Mouse (Mus musculus) erythroblast, embryonic 14.5 days (primary cell): ENCODE measurements around the gene Idh1.

ENCODE experiments used
- GATA1 ChIP-seq: IDR thresholded peaks from 2 replicates; pipeline ENCODE4 v1.6.1; 2012; ENCODE audit warnings: low read length, inconsistent platforms, mixed read lengths
- TAL1 ChIP-seq: IDR thresholded peaks from 3 replicates; pipeline ENCODE4 v1.6.1; 2012; ENCODE audit warnings: low read length, inconsistent platforms, mixed read lengths

GRCm38 (mm10) chr1:65177452-65177851, 8.8 kb downstream of the Idh1 start:
- no peak for TF ChIP-seq GATA1
- no peak for TF ChIP-seq TAL1
